Mouse (Mus musculus) cerebellum, adult 8-10 months (tissue): ENCODE results near the gene Cars.
"Not testable (repeated sequence)": the region's sequence is repeated elsewhere in the genome, so short reads cannot be mapped to it uniquely, and the experiment has no call there.

ENCODE experiments used
- DNase-seq: peaks from one replicate; pipeline ENCODE4 v3.0.0; 2022

Cars gene

DNA sequence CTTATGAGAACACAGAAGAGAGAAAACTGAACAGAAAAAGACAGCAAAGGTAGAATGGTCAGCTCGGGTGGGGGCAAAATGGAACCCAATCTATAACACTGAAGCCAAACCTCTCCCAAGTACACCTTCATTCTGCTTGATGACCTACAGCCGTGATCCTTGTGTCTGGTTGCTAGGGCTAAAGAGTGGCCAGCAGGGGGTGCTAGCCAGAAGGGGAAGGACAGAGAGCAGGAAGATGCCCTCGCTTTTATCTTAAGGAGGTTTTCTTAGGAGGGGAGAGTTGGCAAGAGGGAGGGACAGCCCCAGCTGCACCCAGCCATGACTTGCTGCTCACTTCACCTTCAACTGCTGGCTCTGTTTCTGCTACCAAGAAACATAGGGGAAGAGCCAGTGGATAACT, 15.9 kb downstream of the Cars start:
- DNase-seq, result peak; percentile 31

GRCm38 (mm10) chr7:143583025-143583424, 16.9 kb downstream of the Cars start:
- DNase-seq, result no peak

DNA sequence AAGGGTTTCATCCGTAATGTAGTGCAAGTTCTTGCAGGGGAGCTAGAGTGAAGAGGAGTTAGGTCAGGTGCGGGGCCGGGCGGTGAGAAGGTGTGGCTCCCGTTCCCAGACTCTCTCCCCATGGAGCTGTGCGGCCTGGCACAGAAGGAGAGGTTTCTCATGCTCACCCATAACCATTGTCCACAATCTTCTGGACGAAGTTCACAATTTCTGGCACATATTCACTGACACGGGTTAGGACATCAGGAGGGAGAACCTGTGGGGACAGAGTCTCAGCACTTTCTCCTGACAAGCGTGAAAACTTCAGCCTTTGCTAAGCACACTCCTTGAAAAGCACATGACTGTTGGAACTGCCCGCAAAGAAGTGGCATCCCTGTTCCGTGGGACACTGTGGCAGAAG, 24.1 kb downstream of the Cars start:
- DNase-seq, result no peak

- DNase-seq, result no peak
Observed at GRCm38 (mm10) chr7:143565648-143566039, 34.2 kb downstream of the Cars start.

DNA sequence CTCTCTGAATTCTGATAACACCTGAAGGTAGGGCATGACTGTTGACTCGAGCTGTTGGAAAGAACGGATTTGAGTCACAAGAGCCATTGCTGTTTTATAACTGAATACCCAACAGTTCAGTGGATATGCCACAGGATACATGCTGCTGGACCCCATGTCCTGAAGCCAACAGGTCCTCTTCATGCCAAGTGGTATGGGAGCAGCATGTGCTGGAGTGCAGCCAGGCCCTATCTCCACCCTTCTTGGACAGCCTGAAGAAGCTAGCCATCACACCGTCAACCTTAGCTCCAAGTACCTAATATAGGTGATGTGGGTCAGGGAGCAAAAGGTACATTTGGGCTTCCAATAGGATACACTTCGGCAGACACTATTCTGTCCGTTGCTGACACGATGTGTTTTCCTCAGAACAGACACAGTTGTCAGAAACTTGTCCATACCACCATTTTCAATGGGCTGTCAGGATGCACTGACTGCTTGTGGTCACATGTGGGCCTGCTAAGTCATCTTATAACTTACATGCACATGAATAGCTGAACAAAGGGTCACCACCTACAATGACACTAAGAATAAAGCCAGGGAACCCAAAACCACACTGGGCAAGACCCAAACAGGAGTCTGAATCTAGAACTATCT, 34.8 kb downstream of the Cars start:
- no peak for DNase-seq

DNA sequence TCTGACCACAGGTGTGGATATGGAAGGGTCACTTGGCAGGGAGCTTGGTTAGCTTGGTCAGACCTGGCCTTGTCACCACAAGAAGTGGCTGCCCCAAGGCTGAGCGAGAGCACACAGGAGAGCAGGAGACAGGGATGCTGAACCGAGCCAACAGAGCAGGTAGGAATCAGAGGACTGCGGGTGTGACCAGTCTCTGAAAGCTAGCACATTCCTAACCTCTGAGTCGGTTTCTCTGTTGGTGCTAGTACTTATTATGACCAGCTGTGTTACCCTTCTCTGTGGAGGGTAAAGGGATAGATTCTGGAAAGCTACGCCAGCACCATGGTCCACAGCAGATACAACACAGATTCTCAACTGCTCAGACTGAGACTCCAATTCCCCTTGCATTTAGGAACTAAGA, 36.1 kb downstream of the Cars start:
- DNase-seq, result no peak

GRCm38 (mm10) chr7:143557616-143558015, 42.3 kb downstream of the Cars start:
- no peak for DNase-seq

DNA sequence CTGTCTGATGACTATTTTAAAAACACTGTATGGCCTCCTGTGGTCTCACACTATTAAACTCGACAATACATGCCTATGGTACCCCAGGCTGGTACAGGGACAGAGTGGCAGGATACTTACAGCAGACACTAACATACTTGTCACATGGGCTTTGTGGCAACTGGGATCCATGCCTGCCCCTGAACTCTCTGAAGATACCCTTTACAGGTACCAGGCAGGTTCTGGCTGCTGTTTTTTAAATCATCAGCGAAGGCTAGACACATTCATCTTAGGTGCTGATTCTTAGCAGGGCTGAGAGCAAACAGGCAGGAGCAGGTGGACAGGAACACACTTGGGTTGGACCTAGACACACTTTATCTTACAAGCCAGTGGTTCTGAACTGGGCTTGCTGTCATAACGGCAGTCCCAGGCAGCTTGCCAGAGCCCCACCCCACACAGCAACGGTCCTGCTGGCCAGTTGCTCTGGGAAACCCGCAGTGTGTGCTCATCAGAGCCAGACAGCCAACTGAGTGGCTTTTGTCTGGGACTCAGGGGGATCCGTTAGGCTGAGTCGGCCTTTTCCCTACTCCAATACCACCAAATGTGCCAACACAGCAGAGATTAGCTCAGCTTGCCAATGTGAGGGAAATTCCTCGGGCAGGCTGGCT, 42.8 kb downstream of the Cars start:
- no peak for DNase-seq

DNA sequence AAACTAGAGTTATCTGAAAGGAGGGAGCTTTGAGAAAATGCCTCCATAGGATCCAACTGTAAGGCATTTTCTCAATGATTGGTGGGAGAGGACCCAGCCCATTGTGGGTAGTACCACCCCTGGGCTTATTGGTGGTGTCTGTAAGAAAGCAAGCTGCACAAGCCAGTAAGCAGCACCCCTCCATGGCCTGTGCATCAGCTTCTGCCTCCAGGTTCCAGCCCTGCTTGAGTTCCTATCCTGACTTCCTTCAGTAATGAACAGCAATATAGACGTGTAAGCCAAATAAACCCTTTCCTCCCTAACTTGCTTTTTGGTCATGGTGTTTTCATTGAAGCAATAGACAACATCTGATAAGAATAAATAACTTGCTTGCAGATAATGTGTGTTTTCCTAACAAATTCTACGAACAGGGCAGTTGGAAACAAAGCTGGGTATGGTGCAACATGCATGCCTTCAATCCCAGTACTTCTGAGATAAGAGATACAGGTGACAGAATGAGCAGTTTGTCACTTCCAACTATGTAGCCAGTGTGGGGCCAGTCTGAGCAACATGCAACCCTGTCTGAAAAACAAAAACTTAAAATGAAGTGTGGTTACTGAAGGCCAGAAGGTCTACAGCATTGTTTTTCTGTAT, 50.2 kb downstream of the Cars start:
- DNase-seq, result no peak

GRCm38 (mm10) chr7:143548976-143549457, 50.9 kb downstream of the Cars start, which contains the start of gene Nap1l4:
Gene Nap1l4, minus strand, starts transcription at chr7:143549106.
- DNase-seq, result peak; percentile 100

- no peak for DNase-seq
Observed at GRCm38 (mm10) chr7:143548231-143548961, 51.5 kb downstream of the Cars start.

DNA sequence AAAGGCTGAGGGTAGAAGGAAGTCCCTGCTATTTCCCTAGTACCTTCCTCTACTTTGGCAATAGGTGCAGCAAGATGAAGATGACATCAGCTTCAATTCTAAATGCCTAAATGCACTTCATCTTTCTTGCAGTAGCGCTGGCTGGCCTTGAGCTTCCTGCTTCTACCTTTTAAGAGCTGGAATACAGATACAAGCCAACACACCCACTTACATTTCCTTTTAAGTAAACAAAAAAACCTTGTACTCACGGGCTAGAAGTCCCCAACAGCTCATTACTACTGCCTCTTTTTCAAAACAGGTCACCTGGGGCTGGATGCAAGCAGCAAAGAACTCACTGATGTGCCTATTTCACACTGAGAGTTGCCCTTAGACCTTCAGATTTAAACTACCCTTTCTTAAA, 53.3 kb downstream of the Cars start:
- DNase-seq, result no peak

GRCm38 (mm10) chr7:143544368-143544767, 55.5 kb downstream of the Cars start:
- DNase-seq, result peak; percentile 16

DNA sequence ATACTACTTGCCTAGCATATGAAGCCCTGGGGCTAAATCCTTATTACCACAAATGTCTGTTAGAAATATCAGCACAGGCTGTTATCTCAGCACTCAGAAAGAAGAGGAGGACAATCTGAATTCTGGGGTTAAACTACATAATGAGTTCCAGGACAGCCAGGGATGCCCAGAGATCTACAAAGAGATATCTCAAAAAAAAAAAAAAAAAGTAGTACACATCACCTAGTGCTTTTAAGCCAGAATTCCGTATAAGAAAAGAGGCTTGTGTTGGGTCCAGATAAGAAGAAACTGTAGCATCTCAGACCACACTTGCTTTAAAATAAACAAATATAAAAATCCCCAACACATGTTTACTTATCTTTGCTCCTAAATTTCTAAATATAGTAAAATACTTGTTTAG, 61.2 kb downstream of the Cars start:
- DNase-seq, result no peak

GRCm38 (mm10) chr7:143538229-143538628, 61.7 kb downstream of the Cars start:
- not testable (repeated sequence) for DNase-seq

- DNase-seq, result no peak
Observed at GRCm38 (mm10) chr7:143536251-143536650, 63.6 kb downstream of the Cars start.

- DNase-seq, result no peak
Observed at GRCm38 (mm10) chr7:143533284-143533683, 66.6 kb downstream of the Cars start.

DNA sequence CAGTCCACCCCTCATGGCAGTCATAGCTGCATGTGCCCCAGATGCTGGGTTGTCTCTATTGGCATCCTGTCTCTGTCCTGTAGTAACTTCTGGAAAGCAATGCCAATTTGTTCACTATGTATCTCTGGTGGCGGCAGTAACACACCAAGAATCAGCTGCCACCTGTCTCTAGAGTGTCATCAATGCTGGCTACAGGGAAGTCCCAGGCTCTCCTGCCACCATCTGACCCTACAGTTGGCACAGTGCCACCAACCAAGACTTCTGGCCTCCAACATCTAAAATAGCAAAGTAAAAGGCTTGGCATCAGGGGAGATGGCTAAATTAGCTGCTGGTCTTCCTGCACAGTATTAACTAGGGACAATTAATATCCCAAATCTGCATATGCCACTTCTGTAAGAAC, 67.5 kb downstream of the Cars start:
- DNase-seq, result no peak

DNA sequence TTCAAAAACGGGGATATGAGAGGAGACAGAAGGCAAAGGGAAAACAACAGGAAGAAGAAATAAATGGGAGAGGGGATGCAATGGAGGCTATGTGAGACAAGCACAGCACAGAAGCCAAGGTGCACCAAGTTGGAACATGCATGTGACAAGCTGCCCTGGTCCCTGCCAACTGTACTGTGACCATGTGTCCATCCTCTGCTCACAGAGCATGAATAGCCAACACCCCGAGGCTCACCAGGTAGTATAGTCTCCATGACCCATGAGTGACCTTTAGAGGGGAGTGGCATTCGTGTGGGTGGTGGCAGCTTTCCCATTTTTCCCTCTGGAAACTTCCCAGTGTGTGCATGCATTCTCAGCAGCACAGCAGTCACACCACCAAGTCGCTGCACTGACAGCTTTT, 80.6 kb downstream of the Cars start:
- no peak for DNase-seq

DNA sequence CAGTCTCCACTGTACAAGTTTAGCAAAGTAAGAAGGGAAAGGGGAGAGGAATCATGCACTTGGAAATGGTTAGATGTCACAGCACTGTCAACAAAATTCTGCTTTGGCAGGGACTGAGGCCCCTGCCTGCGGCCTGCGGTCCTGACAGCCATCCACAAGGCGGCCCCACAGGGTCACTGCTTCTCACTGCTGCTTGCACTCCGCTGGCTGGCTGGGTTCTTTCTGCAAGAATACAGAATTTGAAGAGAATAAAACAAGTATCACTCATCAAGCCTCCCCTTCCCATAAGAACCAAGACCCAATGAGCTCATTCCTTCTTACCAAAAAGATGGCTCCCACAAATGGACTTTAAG, 85.5 kb downstream of the Cars start:
- no peak for DNase-seq

GRCm38 (mm10) chr7:143513763-143514415, 86.0 kb downstream of the Cars start:
- DNase-seq, result no peak

- DNase-seq, result no peak
Observed at GRCm38 (mm10) chr7:143511335-143511712, 88.6 kb downstream of the Cars start.
